20 mouse cellular contexts compared by ENCODE assay signal in the genomic region with DNA sequence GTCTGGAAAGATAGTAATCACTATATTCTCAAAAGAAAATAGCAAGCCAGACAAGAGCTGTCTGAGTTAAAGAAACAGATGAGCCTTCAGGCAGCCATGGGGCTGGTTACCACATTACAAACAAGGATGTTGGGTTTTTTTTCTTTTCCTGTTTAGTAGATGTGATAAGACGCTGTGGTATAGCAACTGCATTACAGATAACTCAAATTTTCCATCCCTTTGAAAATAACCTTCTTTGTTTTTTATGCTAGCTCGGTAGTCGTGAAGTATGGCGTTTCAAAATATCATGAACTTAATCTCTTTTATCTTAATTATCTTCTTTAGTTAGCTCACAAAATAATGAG. TPM values are rescaled to one million over a fixed set of nuclear protein-coding genes. Genes with fewer than 3 reads are reported as not detected.
DNase-seq lines count a peak whose midpoint lies in the region; ATAC-seq and TF ChIP-seq lines count a peak whose summit lies in the region.
"Had no signal": no experiment of that assay in that cellular context is flagged by ENCODE, and none has a peak within 500 bp of the region (broad histone marks: within the 10 kb centered on the region; RNA-seq: fewer than 3 reads in every experiment).

No protein-coding gene starts in this region.

- TF ChIP-seq POLR2A in spleen, adult 2 months (IDR thresholded peaks at IDR 0.05; ENCODE audit: low read depth, low read length), result no peak
- TF ChIP-seq POLR2A in CH12.LX (IDR thresholded peaks at IDR 0.05; ENCODE audit: low read depth, low read length), result no peak

- peak; percentile 60 for TF ChIP-seq EP300 in CH12.LX (IDR thresholded peaks at IDR 0.05; ENCODE audit: low read length)

- no peak for TF ChIP-seq CTCF in spleen, adult 2 months (IDR thresholded peaks at IDR 0.05; ENCODE audit: extremely low read depth, insufficient read depth, insufficient read length, insufficient replicate concordance)
- TF ChIP-seq CTCF in CH12.LX (conservative IDR thresholded peaks at IDR 0.05 in 1 of 2, IDR thresholded peaks at IDR 0.05 in 1 of 2; ENCODE audit: low read depth in 2 of 2, low read length in 2 of 2), result no peak

- H3K9ac ChIP-seq in CH12.LX (ENCODE audit: insufficient read depth, low read depth), result no peak overlapping the region
- no peak overlapping the region for H3K9ac ChIP-seq in forebrain, embryonic 16.5 days (replicated peaks; ENCODE audit: low read depth, low read length)
- H3K9ac ChIP-seq: embryonic facial prominence, embryonic 13.5 days; hindbrain, embryonic 15.5 days; liver, embryonic 13.5 days; midbrain, embryonic 13.5 days had no signal

- TF ChIP-seq RAD21 in CH12.LX (IDR thresholded peaks at IDR 0.05; ENCODE audit: low read depth, low read length), result no peak

- H3K4me1 ChIP-seq in spleen, adult 2 months (ENCODE audit: control insufficient read depth, insufficient read depth, insufficient read length), result peaks cover 13% of the 10 kb centered on the region
- peaks cover 3 to 35% of the 10 kb centered on the region in 2 experiments for H3K4me1 ChIP-seq in CH12.LX (ENCODE audit: control insufficient read depth in 1 of 2, insufficient read depth in 2 of 2)
- no peaks in the 10 kb centered on the region for H3K4me1 ChIP-seq in forebrain, embryonic 16.5 days (replicated peaks; ENCODE audit: control insufficient read depth, insufficient read depth, low read length)
- H3K4me1 ChIP-seq: embryonic facial prominence, embryonic 13.5 days; forebrain, embryonic 10.5 days; hindbrain, embryonic 15.5 days; midbrain, embryonic 13.5 days had no signal

- H3K9me3 ChIP-seq in CH12.LX (replicated peaks; ENCODE audit: low read length), result peaks cover 3% of the 10 kb centered on the region
- H3K9me3 ChIP-seq in forebrain, embryonic 16.5 days (ENCODE audit: control insufficient read depth, low read length), result no peaks in the 10 kb centered on the region
- H3K9me3 ChIP-seq: embryonic facial prominence, embryonic 13.5 days; forebrain, embryonic 10.5 days; hindbrain, embryonic 15.5 days; liver, embryonic 13.5 days; midbrain, embryonic 13.5 days had no signal

- no peak overlapping the region for H3K4me2 ChIP-seq in CH12.LX (ENCODE audit: insufficient read depth, low read depth, poor library complexity, severe bottlenecking)
- no peak overlapping the region for H3K4me2 ChIP-seq in forebrain, embryonic 16.5 days (ENCODE audit: low read length)
- H3K4me2 ChIP-seq: embryonic facial prominence, embryonic 13.5 days; hindbrain, embryonic 15.5 days; liver, embryonic 13.5 days; midbrain, embryonic 13.5 days had no signal

- dilution Hi-C loops in CH12.LX (cut with MboI; ENCODE audit: extremely low pct_ligation_motif_present, extremely low pct_unique_long_range_greater_than_20kb, low sequenced_read_pairs), result no loop called here

- H3K27ac ChIP-seq in spleen, adult 2 months (ENCODE audit: insufficient read depth, low read length), result peak overlapping the region; percentile 78; the same call in 1 of the 2 replicates
- peak overlapping the region; percentile 62; the same call in 1 of the 2 replicates for H3K27ac ChIP-seq in CH12.LX (ENCODE audit: insufficient read depth, low read depth)
- H3K27ac ChIP-seq in forebrain, embryonic 16.5 days (ENCODE audit: low read length), result no peak overlapping the region
- H3K27ac ChIP-seq: embryonic facial prominence, embryonic 13.5 days; forebrain, embryonic 10.5 days; hindbrain, embryonic 15.5 days; liver, embryonic 13.5 days; midbrain, embryonic 13.5 days had no signal

- in situ Hi-C loops in CH12.LX (cut with MboI; ENCODE audit: low pct_ligation_motif_present, low pct_unique_long_range_greater_than_20kb, low sequenced_read_pairs), result no loop called here

- no peaks in the 10 kb centered on the region for H3K79me2 ChIP-seq in CH12.LX (replicated peaks; ENCODE audit: control insufficient read depth, extremely low read depth, insufficient read depth, poor library complexity, severe bottlenecking)

- WGBS in spleen, adult 2 months, result 14% methylated on average over 4 of the region's 4 CpGs
- WGBS in forebrain, embryonic 16.5 days, result 89% methylated on average over 4 of the region's 4 CpGs

- peak in 1 of 2 experiments; percentile 62 for DNase-seq in spleen, adult 2 months (ENCODE audit: low read depth in 1 of 2, low spot score in 2 of 2)
- DNase-seq in spleen, adult 18-20 months, result no peak
- no peak for DNase-seq in CH12.LX (ENCODE audit: extremely low read depth)
- peak; percentile 60 for DNase-seq in splenic B cell, adult 2 months (ENCODE audit: low read depth, low spot score)
- no peak for DNase-seq in urinary bladder, postnatal 10 days (ENCODE audit: low spot score)
- DNase-seq: adrenal gland, adult 2 months; cerebellum, adult 11-12 months; heart, adult 18-20 months; kidney, adult 8-10 months; liver, embryonic 13.5 days; lung, postnatal 10 days; right cerebral cortex, postnatal 25 days had no signal

- no peak overlapping the region for H3K4me3 ChIP-seq in spleen, adult 2 months (ENCODE audit: extremely low read depth, insufficient read depth, insufficient read length)
- H3K4me3 ChIP-seq in CH12.LX (replicated peaks in 1 of 3; ENCODE audit: low read depth in 2 of 3, low read length in 2 of 3, poor library complexity in 1 of 3), result no peak overlapping the region
- no peak overlapping the region for H3K4me3 ChIP-seq in forebrain, embryonic 16.5 days (replicated peaks; ENCODE audit: low read length)
- H3K4me3 ChIP-seq: embryonic facial prominence, embryonic 13.5 days; forebrain, embryonic 10.5 days; hindbrain, embryonic 15.5 days; liver, embryonic 13.5 days; midbrain, embryonic 13.5 days had no signal

- peak; percentile 93 for ATAC-seq in inflammation-experienced regulatory T-cells, adult 6 months
- ATAC-seq in forebrain, embryonic 16.5 days, result no peak
- ATAC-seq: midbrain, embryonic 13.5 days; Patski had no signal

- H3K27me3 ChIP-seq in spleen, adult 2 months (ENCODE audit: control insufficient read depth, insufficient read depth, low read length), result no peaks in the 10 kb centered on the region
- H3K27me3 ChIP-seq in CH12.LX (replicated peaks), result no peaks in the 10 kb centered on the region
- H3K27me3 ChIP-seq in splenic B cell, adult 2 months (ENCODE audit: control insufficient read depth, insufficient read depth, low read length, poor library complexity, severe bottlenecking), result no peaks in the 10 kb centered on the region
- no peaks in the 10 kb centered on the region for H3K27me3 ChIP-seq in forebrain, embryonic 16.5 days (replicated peaks; ENCODE audit: control insufficient read depth, insufficient read depth, low read length)
- H3K27me3 ChIP-seq: embryonic facial prominence, embryonic 13.5 days; hindbrain, embryonic 15.5 days; liver, embryonic 13.5 days; midbrain, embryonic 13.5 days; Patski had no signal

- H3K36me3 ChIP-seq in spleen, adult 2 months (ENCODE audit: control insufficient read depth, insufficient read depth, low read length), result no peaks in the 10 kb centered on the region
- H3K36me3 ChIP-seq in CH12.LX (replicated peaks in 1 of 2; ENCODE audit: control insufficient read depth in 1 of 2, insufficient read depth in 1 of 2, low read length in 1 of 2), result no peaks in the 10 kb centered on the region
- H3K36me3 ChIP-seq in splenic B cell, adult 2 months (ENCODE audit: control insufficient read depth, insufficient read depth, low read length, poor library complexity, severe bottlenecking), result no peaks in the 10 kb centered on the region
- no peaks in the 10 kb centered on the region for H3K36me3 ChIP-seq in forebrain, embryonic 16.5 days (ENCODE audit: control insufficient read depth, insufficient read depth)
- H3K36me3 ChIP-seq: embryonic facial prominence, embryonic 13.5 days; forebrain, embryonic 10.5 days; hindbrain, embryonic 15.5 days; liver, embryonic 13.5 days; midbrain, embryonic 13.5 days had no signal

TF ChIP-seq in CH12.LX, 34 proteins besides CTCF, POLR2A, EP300 and RAD21 (continues in another document):
- no peak for TF ChIP-seq MAFK (IDR thresholded peaks at IDR 0.05; ENCODE audit: insufficient replicate concordance, low read length)
- TF ChIP-seq E2F4 (IDR thresholded peaks at IDR 0.05; ENCODE audit: insufficient replicate concordance, low read depth, low read length), result no peak
- TF ChIP-seq HCFC1 (IDR thresholded peaks at IDR 0.05; ENCODE audit: low read depth, low read length), result no peak
- no peak for TF ChIP-seq ZKSCAN1 (IDR thresholded peaks at IDR 0.05; ENCODE audit: borderline replicate concordance, low read depth, low read length)
- peak; percentile 77 for TF ChIP-seq JUN (IDR thresholded peaks at IDR 0.05; ENCODE audit: insufficient read depth, low read depth, low read length)
- TF ChIP-seq ETS1 (conservative IDR thresholded peaks at IDR 0.05; ENCODE audit: low read depth, low read length), result peak; percentile 35; the same call in 1 of the 2 replicates
- TF ChIP-seq GABPA (IDR thresholded peaks at IDR 0.05; ENCODE audit: insufficient replicate concordance, low read depth, low read length), result no peak
- no peak for TF ChIP-seq KAT2A (IDR thresholded peaks at IDR 0.05; ENCODE audit: insufficient replicate concordance, low read length)
- TF ChIP-seq TCF12 (IDR thresholded peaks at IDR 0.05; ENCODE audit: low read depth, low read length), result 0 out of 2 replicates have a peak, but pooled peaks have one; percentile 11
- TF ChIP-seq ZMIZ1 (IDR thresholded peaks at IDR 0.05; ENCODE audit: low read depth, low read length), result no peak
- TF ChIP-seq CHD1 (IDR thresholded peaks at IDR 0.05; ENCODE audit: low read depth, low read length), result no peak
- TF ChIP-seq ELF1 (IDR thresholded peaks at IDR 0.05; ENCODE audit: low read depth, low read length), result no peak
- no peak for TF ChIP-seq RCOR1 (conservative IDR thresholded peaks at IDR 0.05; ENCODE audit: low read depth, low read length)
- TF ChIP-seq BHLHE40 (IDR thresholded peaks at IDR 0.05; ENCODE audit: low read depth, low read length), result no peak
- no peak for TF ChIP-seq TBP (conservative IDR thresholded peaks at IDR 0.05; ENCODE audit: low read depth, low read length)
- TF ChIP-seq ZC3H11A (IDR thresholded peaks at IDR 0.05; ENCODE audit: low read depth, low read length), result no peak
- TF ChIP-seq ZNF384 (IDR thresholded peaks at IDR 0.05; ENCODE audit: low read depth, low read length), result peak; percentile 78
- TF ChIP-seq MEF2A (IDR thresholded peaks at IDR 0.05; ENCODE audit: borderline replicate concordance, low read depth, low read length), result no peak
- peak; percentile 81 for TF ChIP-seq JUND (conservative IDR thresholded peaks at IDR 0.05; ENCODE audit: low read depth, low read length)
- no peak for TF ChIP-seq UBTF (IDR thresholded peaks at IDR 0.05; ENCODE audit: low read depth, low read length)
- TF ChIP-seq MAZ (IDR thresholded peaks at IDR 0.05; ENCODE audit: low read depth, low read length), result no peak

RNA-seq across cellular contexts. Expression of a gene that starts 30.0 kb away (rescaled TPM):
- 47.0 and 47.4 TPM in 2 replicates for polyA plus RNA-seq in spleen, adult 2 months (2012; rRNA removed)
- 50.7 and 53.4 TPM in 2 replicates for total RNA-seq in CH12.LX (2012; rRNA removed)
- total RNA-seq in CH12.LX (2014; rRNA removed), result 19.7 and 25.9 TPM in 2 replicates
- polyA plus RNA-seq in CH12.LX (2012; ENCODE audit: insufficient read length, low read depth), result 5.1 and 6.0 TPM in 2 replicates
- polyA plus RNA-seq in inflammation-experienced regulatory T-cells, adult 6 months (2017; shearing (Covaris generic)), result 10 to 100 TPM; 12.0 to 41.7 (median 33.6) TPM
- 0.18 and 0.40 TPM in 2 replicates for polyA plus RNA-seq in forebrain, embryonic 16.5 days (2015; fragmentation: Nextera tagmentation; extraction: Ambion mirVana)
- polyA plus RNA-seq: forebrain, embryonic 10.5 days; limb, embryonic 11.5 days had no signal
